Mouse (Mus musculus) heart, embryonic 13.5 days (tissue): ENCODE data around the gene Ppp2ca. TPM values are rescaled to one million over a fixed set of nuclear protein-coding genes. Genes with fewer than 3 reads are reported as not detected.
A peak's percentile ranks its signal among the peaks of the same experiment; 100 is the strongest.
"Not testable (repeated sequence)": the region's sequence is repeated elsewhere in the genome, so short reads cannot be mapped to it uniquely, and the experiment has no call there.

ENCODE experiments used
- ATAC-seq: fragments of 200-750 bp; cut with Nextera tagmentation; 2 replicates; pipeline ENCODE4 v1.8.0; 2017; ENCODE audit warnings: moderate TSS enrichment; ENCODE audit not compliant: insufficient number of reproducible peaks, low FRiP score, low TSS enrichment; ENCODE audit errors: extremely low read depth
- H3K27ac ChIP-seq: fragments of 300-500 bp; sonication (generic); replicated peaks from 2 replicates; pipeline ENCODE4 v1.5.1; 2015; ENCODE audit warnings: moderate library complexity, mild to moderate bottlenecking, inconsistent platforms
- H3K27me3 ChIP-seq: fragments of 300-500 bp; sonication (generic); replicated peaks from 2 replicates; pipeline ENCODE4 v1.6.1; 2015; ENCODE audit warnings: mild to moderate bottlenecking, inconsistent platforms
- H3K36me3 ChIP-seq: fragments of 300-500 bp; sonication (generic); 2 replicates; pipeline ENCODE4 v1.6.1; 2015; ENCODE audit warnings: mild to moderate bottlenecking, inconsistent platforms
- H3K4me1 ChIP-seq: fragments of 300-500 bp; sonication (generic); 2 replicates; pipeline ENCODE4 v1.6.1; 2015; ENCODE audit warnings: inconsistent platforms
- H3K4me2 ChIP-seq: fragments of 300-500 bp; sonication (generic); 2 replicates; pipeline ENCODE4 v1.6.1; 2015; ENCODE audit warnings: inconsistent platforms, mild to moderate bottlenecking, moderate library complexity
- H3K4me3 ChIP-seq: fragments of 300-500 bp; sonication (generic); 2 replicates; pipeline ENCODE4 v1.5.1; 2015; ENCODE audit warnings: moderate library complexity, mild to moderate bottlenecking, inconsistent platforms
- H3K9ac ChIP-seq: fragments of 300-500 bp; sonication (generic); 2 replicates; pipeline ENCODE4 v1.6.1; 2015; ENCODE audit warnings: inconsistent platforms, mild to moderate bottlenecking, moderate library complexity
- H3K9me3 ChIP-seq: fragments of 300-500 bp; sonication (generic); 2 replicates; pipeline ENCODE4 v1.6.1; 2016; ENCODE audit warnings: inconsistent platforms
- WGBS: fragments of 180-500 bp; shearing (Covaris S2); methylation state at CpG from one replicate; pipeline ENCODE4 v1.1.7; 2015; ENCODE audit warnings: mixed read lengths; 5-methylcytosine and 5-hydroxymethylcytosine counted together
- polyA plus RNA-seq: library from polyadenylated mRNA; unstranded; fragments of >200 nt; fragmentation: Nextera tagmentation; extraction: Ambion mirVana; gene quantifications from 2 replicates; pipeline ENCODE4 v1.2.1, GENCODE M21; 2015

Gene Ppp2ca
- polyA plus RNA-seq, 1 experiment from 2014 or later = 64.2 TPM

GRCm38 (mm10) chr11:52116117-52116516 lies 17.6 kb downstream of the Ppp2ca start:
- not testable (repeated sequence) for H3K4me1 ChIP-seq, H3K9ac ChIP-seq, ATAC-seq, H3K9me3 ChIP-seq, H3K4me3 ChIP-seq, H3K27ac ChIP-seq, H3K27me3 ChIP-seq, H3K4me2 ChIP-seq
- peaks cover 80% of the 10 kb centered on the region for H3K36me3 ChIP-seq
- 89% methylated on average over 6 of the region's 6 CpGs for WGBS

GRCm38 (mm10) chr11:52117156-52117555 lies 18.7 kb downstream of the Ppp2ca start:
- H3K27ac ChIP-seq = no peak overlapping the region
- no peaks in the 10 kb centered on the region for H3K27me3 ChIP-seq
- H3K4me2 ChIP-seq = no peak overlapping the region
- H3K4me1 ChIP-seq = no peaks in the 10 kb centered on the region
- ATAC-seq = no peak
- H3K9ac ChIP-seq = no peak overlapping the region
- H3K4me3 ChIP-seq = no peak overlapping the region
- peaks cover 5% of the 10 kb centered on the region; the same call in 1 of the 2 replicates for H3K9me3 ChIP-seq
- 93% methylated on average over 7 of the region's 7 CpGs for WGBS
- peaks cover 90% of the 10 kb centered on the region for H3K36me3 ChIP-seq

- ATAC-seq, H3K4me1 ChIP-seq: not testable (repeated sequence)
Observed at GRCm38 (mm10) chr11:52120415-52120814, 21.9 kb downstream of the Ppp2ca start.

GRCm38 (mm10) chr11:52122045-52122444 lies 23.6 kb downstream of the Ppp2ca start:
- no peak overlapping the region for H3K27ac ChIP-seq
- ATAC-seq = no peak
- peaks cover 5% of the 10 kb centered on the region; the same call in 1 of the 2 replicates for H3K4me1 ChIP-seq
- H3K4me2 ChIP-seq = no peak overlapping the region
- H3K27me3 ChIP-seq = no peaks in the 10 kb centered on the region
- H3K36me3 ChIP-seq = peaks cover 97% of the 10 kb centered on the region
- no peak overlapping the region for H3K4me3 ChIP-seq
- peaks cover 5% of the 10 kb centered on the region; the same call in 1 of the 2 replicates for H3K9me3 ChIP-seq
- H3K9ac ChIP-seq = no peak overlapping the region
- 89% methylated on average over 6 of the region's 6 CpGs for WGBS

More at GRCm38 (mm10) chr11:52120415-52120814, 21.9 kb downstream of the Ppp2ca start:
- H3K4me2 ChIP-seq, H3K4me3 ChIP-seq, H3K27ac ChIP-seq, H3K9ac ChIP-seq, H3K9me3 ChIP-seq, H3K27me3 ChIP-seq: not testable (repeated sequence)
- peaks cover 99% of the 10 kb centered on the region for H3K36me3 ChIP-seq

GRCm38 (mm10) chr11:52124468-52124867 lies 26.0 kb downstream of the Ppp2ca start:
- Histone ChIP-seq H3K4me2 (no peak overlapping the region), H3K9me3 (peaks cover 5% of the 10 kb centered on the region; the same call in 1 of the 2 replicates), H3K4me3 (no peak overlapping the region), H3K9ac (no peak overlapping the region), H3K27ac (no peak overlapping the region), H3K4me1 (peaks cover 24% of the 10 kb centered on the region), H3K36me3 (peaks cover 79% of the 10 kb centered on the region), H3K27me3 (no peaks in the 10 kb centered on the region)
- ATAC-seq = no peak
- 91% methylated on average over 4 of the region's 4 CpGs for WGBS

GRCm38 (mm10) chr11:52127169-52127568 lies 28.7 kb downstream of the Ppp2ca start:
- ATAC-seq = no peak
- Histone ChIP-seq H3K9me3 (no peaks in the 10 kb centered on the region), H3K27me3 (no peaks in the 10 kb centered on the region), H3K27ac (no peak overlapping the region), H3K9ac (no peak overlapping the region), H3K4me3 (no peak overlapping the region), H3K36me3 (peaks cover 53% of the 10 kb centered on the region), H3K4me1 (peaks cover 34% of the 10 kb centered on the region), H3K4me2 (no peak overlapping the region)
- WGBS = 65% methylated on average over 3 of the region's 3 CpGs

GRCm38 (mm10) chr11:52127760-52128159 lies 29.3 kb downstream of the Ppp2ca start:
- H3K4me1 ChIP-seq = peaks cover 34% of the 10 kb centered on the region
- peaks cover 47% of the 10 kb centered on the region for H3K36me3 ChIP-seq
- H3K27me3 ChIP-seq = no peaks in the 10 kb centered on the region
- H3K9me3 ChIP-seq = no peaks in the 10 kb centered on the region
- H3K4me2 ChIP-seq = no peak overlapping the region
- WGBS = 71% methylated on average over 5 of the region's 5 CpGs
- no peak overlapping the region for H3K4me3 ChIP-seq
- ATAC-seq = no peak
- no peak overlapping the region for H3K9ac ChIP-seq
- no peak overlapping the region for H3K27ac ChIP-seq

- H3K9me3 ChIP-seq = no peaks in the 10 kb centered on the region
- H3K27me3 ChIP-seq = no peaks in the 10 kb centered on the region
- 63% methylated on average over 5 of the region's 5 CpGs for WGBS
- H3K4me2 ChIP-seq = no peak overlapping the region
- H3K9ac ChIP-seq = no peak overlapping the region
- no peak for ATAC-seq
- H3K4me3 ChIP-seq = no peak overlapping the region
- H3K36me3 ChIP-seq = peaks cover 40% of the 10 kb centered on the region
- H3K27ac ChIP-seq = peak overlapping the region; percentile 68; the same call in 1 of the 2 replicates
- peaks cover 34% of the 10 kb centered on the region for H3K4me1 ChIP-seq
Observed at GRCm38 (mm10) chr11:52128316-52129061, 30.0 kb downstream of the Ppp2ca start.

- 32% methylated on average over 3 of the region's 3 CpGs for WGBS
- peak overlapping the region; percentile 68; the same call in 1 of the 2 replicates for H3K27ac ChIP-seq
- H3K27me3 ChIP-seq = no peaks in the 10 kb centered on the region
- H3K9me3 ChIP-seq = 0 out of 2 replicates have a peak, but pooled peaks cover 2% of the 10 kb centered on the region
- ATAC-seq = no peak
- 0 out of 2 replicates have a peak overlapping the region, but pooled peaks have one; percentile 20 for H3K9ac ChIP-seq
- H3K4me2 ChIP-seq = no peak overlapping the region; the same call in 1 of the 2 replicates
- H3K4me1 ChIP-seq = peaks cover 34% of the 10 kb centered on the region
- peaks cover 33% of the 10 kb centered on the region for H3K36me3 ChIP-seq
- no peak overlapping the region for H3K4me3 ChIP-seq
Observed at GRCm38 (mm10) chr11:52129171-52129570, 30.7 kb downstream of the Ppp2ca start.

GRCm38 (mm10) chr11:52129621-52130450 lies 31.4 kb downstream of the Ppp2ca start:
- Histone ChIP-seq H3K9me3 (peaks cover 8% of the 10 kb centered on the region; the same call in 1 of the 2 replicates), H3K9ac (0 out of 2 replicates have a peak overlapping the region, but pooled peaks have one; percentile 20), H3K4me3 (no peak overlapping the region), H3K27ac (peak overlapping the region; percentile 68), H3K4me1 (peaks cover 34% of the 10 kb centered on the region), H3K4me2 (no peak overlapping the region; the same call in 1 of the 2 replicates), H3K36me3 (peaks cover 26% of the 10 kb centered on the region), H3K27me3 (no peaks in the 10 kb centered on the region)
- 60% methylated on average over 10 of the region's 10 CpGs for WGBS
- ATAC-seq = no peak

GRCm38 (mm10) chr11:52130451-52131068 lies 32.1 kb downstream of the Ppp2ca start:
- no peaks in the 10 kb centered on the region for H3K27me3 ChIP-seq
- peaks cover 19% of the 10 kb centered on the region for H3K36me3 ChIP-seq
- no peak overlapping the region for H3K4me3 ChIP-seq
- no peak for ATAC-seq
- H3K9me3 ChIP-seq = peaks cover 15% of the 10 kb centered on the region; the same call in 1 of the 2 replicates
- no peak overlapping the region for H3K9ac ChIP-seq
- H3K27ac ChIP-seq = no peak overlapping the region
- H3K4me1 ChIP-seq = peaks cover 34% of the 10 kb centered on the region
- WGBS = 80% methylated on average over 7 of the region's 7 CpGs
- H3K4me2 ChIP-seq = no peak overlapping the region
